Mouse (Mus musculus) urinary bladder, postnatal 10 days (tissue): ENCODE results near the gene Cdkl4.

ENCODE experiments used
- DNase-seq: peaks from one replicate; pipeline ENCODE4 v3.0.0; 2022; ENCODE audit warnings: low spot score

The Cdkl4 gene

GRCm38 (mm10) chr17:80515956-80516355 lies 61.7 kb downstream of the Cdkl4 start:
- no peak for DNase-seq

- DNase-seq, result no peak
Observed at GRCm38 (mm10) chr17:80515513-80515912, 62.1 kb downstream of the Cdkl4 start.

GRCm38 (mm10) chr17:80513766-80514165 lies 63.8 kb downstream of the Cdkl4 start:
- DNase-seq, result no peak

- DNase-seq, result no peak
Observed at GRCm38 (mm10) chr17:80510459-80510855, 67.2 kb downstream of the Cdkl4 start.

- no peak for DNase-seq
Observed at GRCm38 (mm10) chr17:80509494-80510458, 67.8 kb downstream of the Cdkl4 start.

- no peak for DNase-seq
Observed at GRCm38 (mm10) chr17:80505766-80506165, 71.8 kb downstream of the Cdkl4 start.

- DNase-seq, result no peak
Observed at GRCm38 (mm10) chr17:80505342-80505741, 72.3 kb downstream of the Cdkl4 start.

GRCm38 (mm10) chr17:80501805-80502172 lies 75.8 kb downstream of the Cdkl4 start:
- no peak for DNase-seq

GRCm38 (mm10) chr17:80501037-80501804 lies 76.4 kb downstream of the Cdkl4 start:
- no peak for DNase-seq

- no peak for DNase-seq
Observed at GRCm38 (mm10) chr17:80500025-80500424, 77.6 kb downstream of the Cdkl4 start.

GRCm38 (mm10) chr17:80498600-80499268 lies 78.9 kb downstream of the Cdkl4 start:
- DNase-seq, result no peak

- no peak for DNase-seq
Observed at GRCm38 (mm10) chr17:80497183-80497601, 80.4 kb downstream of the Cdkl4 start.

GRCm38 (mm10) chr17:80496607-80497170 lies 80.9 kb downstream of the Cdkl4 start:
- no peak for DNase-seq

- DNase-seq, result no peak
Observed at GRCm38 (mm10) chr17:80496185-80496584, 81.4 kb downstream of the Cdkl4 start.

- DNase-seq, result no peak
Observed at GRCm38 (mm10) chr17:80493891-80494290, 83.7 kb downstream of the Cdkl4 start.

- DNase-seq, result no peak
Observed at GRCm38 (mm10) chr17:80492811-80493210, 84.8 kb downstream of the Cdkl4 start.

GRCm38 (mm10) chr17:80492274-80492673 lies 85.3 kb downstream of the Cdkl4 start:
- no peak for DNase-seq

- DNase-seq, result no peak
Observed at GRCm38 (mm10) chr17:80490166-80490565, 87.4 kb downstream of the Cdkl4 start.

- no peak for DNase-seq
Observed at GRCm38 (mm10) chr17:80488918-80489317, 88.7 kb downstream of the Cdkl4 start.

GRCm38 (mm10) chr17:80485160-80485559 lies 92.5 kb downstream of the Cdkl4 start:
- no peak for DNase-seq

GRCm38 (mm10) chr17:80480855-80481224 lies 96.8 kb downstream of the Cdkl4 start:
- no peak for DNase-seq
